Mouse (Mus musculus): ENCODE data around the gene Irx3.

Irx3 gene

DNA sequence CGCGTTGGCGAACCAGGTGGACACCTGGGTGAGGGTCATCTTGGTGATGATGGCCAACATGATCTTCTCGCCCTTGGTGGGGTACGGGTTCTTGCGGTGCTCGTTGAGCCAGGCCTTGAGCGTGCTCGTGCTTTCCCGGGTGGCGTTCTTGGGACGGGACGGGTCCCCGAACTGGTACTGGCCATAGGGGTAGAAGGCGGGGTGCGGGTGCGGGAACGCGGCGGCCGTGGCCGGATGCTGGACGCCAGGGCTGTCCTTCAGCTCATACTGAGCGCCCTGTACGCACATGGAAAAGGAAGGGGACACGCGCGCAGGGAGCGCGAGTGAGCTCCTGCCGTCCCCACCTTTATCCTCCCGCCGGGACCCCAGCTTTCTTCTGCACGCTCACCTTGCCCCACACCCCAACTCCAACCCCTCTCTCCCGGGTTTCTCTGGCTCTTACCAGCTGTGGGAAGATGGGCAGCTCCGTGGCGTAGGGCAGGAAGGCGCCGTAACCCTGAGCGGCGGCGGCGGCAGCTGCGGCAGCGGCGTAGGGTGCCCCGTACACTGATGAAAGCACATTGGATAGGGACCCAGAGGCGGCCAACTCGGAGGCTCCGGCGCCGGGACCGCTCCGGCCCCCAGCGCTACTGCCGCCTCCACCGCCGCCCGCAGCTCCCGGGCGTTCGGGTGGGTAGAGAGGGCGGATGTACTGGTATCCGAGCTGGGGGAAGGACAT is 1.2 kb downstream of the Irx3 start:
- DNase-seq: no peak

DNA sequence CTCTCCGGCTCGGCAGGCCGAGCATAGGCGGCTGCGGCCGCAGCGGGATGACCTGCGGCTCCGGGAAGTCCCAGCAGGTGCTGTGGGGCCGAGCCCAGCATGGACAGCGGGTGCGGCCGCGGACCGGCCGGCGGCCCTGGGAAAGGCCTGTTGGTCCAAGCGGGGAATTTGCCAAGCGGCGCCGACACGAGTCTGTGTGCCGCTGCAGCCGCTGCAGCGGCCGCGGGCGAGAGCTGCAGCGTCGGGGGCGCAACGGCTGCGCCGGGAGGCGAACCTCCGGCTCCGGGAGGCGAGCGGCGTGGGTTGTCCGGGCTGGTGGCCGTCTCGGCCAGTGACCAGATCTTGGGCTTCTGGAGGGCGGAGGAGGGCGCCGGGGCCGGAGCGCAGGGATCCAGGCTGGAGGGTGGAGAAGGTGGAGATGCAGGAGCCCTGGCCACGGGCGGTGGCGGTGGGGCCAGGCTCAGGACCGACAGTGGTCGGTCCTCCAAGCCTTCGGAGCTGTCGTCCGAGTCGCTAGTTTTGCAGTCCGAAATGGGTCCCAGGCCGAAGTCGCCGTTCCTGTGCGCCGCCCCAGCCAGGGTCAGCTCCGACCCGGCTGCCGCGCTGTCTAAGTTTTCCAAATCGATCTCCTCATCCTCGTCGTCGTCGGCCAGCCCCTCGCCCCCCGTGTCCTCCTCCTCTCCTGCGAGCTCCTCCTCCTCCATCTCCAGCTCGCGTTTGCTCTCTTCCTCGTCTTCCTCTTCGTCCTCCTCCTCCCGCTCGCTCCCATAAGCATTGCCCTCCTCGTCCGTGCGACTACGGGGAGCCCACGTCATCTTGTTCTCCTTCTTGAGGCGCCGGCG is 2.0 kb downstream of the Irx3 start:
- DNase-seq: no peak

DNA sequence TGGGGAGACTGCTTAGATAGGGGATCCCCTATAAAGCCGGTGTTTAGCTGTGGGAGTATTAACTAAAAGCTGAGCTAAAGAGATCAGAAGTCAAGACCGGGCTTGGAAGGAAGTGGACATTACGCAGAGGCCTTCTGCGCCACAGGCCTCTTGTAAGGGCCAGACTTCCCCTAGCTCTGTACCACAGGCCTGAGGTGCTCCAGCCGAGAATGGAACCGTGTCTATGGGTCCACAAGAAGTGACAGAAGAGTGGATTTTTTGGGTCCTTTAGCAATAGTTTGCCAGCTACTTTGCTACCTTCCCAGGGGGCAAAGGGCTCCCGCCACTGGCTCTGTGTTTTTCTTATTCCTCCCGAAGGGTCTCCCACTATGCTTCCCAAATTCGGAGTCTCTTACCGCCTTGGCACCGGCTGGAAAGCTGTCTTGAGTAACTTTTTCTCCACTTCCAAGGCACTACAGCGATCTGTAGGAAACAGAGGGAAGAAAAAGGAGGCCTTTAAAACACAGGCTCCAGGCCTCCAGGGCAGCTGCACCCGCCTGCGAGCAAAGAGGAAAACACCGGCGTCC is 2.8 kb downstream of the Irx3 start:
- no peak for DNase-seq

DNA sequence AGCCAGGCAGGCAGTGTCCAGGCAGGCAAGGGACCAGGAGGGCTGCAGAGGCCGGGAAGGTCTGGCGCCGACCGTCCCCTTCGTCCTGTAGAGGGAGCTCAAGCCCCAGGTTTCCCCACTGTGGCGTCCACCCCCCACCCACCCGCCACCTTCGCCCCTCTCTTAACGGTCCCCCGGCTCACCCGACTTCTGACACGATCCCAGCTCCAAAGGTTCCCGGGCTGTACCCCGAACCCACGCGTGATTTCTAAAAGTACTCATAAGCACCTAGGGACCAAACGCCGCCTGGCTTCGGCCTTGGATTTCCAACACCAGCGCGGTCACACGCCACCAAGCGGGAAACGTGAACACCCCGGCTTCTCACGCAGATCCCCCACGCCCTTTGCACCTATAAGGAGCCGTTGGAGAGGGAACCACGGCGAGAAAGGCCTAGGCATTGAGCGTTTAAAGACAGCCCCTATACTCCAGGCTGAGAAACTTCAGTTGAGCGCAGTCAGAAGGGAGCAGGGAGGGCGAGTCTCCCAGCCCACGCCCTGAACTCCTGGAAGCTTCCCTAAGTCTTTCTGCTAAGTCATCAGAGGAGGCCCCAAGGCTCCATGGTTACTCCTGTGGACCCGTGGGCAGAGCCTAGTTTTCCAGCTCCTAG is 4.1 kb downstream of the Irx3 start:
- no peak for DNase-seq

DNA sequence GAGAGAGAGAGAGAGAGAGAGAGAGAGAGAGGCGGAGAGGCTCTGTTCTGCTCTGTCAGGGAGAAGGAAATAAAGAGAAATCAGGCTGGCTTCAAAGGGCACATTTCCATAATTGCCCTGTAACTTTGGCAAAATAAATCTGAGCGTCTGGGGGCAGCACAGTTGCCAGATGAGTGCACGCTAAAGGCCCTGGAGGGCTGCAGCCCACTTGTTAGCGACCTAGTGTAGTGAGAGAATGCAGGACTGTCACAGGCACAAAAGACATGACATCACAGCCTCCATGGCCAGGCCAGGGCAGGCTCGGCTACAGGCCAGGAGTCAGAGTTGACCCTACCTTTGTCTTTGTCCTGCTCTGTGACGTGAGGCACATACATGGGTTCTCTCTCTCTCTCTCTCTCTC is 8.0 kb downstream of the Irx3 start:
- DNase-seq: no peak

DNA sequence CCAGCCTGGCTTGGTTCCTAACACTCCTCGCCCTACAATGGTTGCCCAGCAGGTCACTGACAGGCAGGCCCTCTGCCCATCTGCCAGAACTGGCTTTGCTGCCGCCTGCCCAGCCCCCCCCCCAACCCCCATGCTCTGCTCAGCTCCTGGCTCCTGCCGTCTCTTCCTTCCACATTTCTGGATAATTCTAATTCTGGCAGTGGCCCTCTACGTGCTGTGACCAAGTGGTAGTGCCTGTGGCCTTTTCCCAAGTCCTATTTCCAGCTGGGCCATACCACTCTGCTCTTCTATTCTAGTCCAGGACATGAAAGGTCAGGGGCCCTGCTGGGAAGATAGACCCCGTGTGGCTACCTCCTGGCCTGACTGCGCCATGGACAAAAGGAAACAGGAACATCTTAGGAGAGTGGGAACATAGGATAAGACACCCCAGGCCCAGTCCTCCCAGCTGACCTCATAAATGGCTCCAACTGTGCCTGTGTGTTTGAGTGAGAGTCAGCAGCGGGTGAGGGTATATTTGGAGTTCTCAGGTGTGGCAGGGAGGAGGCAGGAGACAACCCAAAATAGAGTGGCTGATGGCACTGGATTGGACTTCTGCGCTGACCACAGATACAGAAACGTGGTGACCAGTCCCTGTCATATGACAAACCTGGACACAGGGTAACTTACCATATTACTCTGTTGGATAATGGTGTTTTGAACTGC is 14.5 kb downstream of the Irx3 start:
- DNase-seq: peak; percentile 86

DNA sequence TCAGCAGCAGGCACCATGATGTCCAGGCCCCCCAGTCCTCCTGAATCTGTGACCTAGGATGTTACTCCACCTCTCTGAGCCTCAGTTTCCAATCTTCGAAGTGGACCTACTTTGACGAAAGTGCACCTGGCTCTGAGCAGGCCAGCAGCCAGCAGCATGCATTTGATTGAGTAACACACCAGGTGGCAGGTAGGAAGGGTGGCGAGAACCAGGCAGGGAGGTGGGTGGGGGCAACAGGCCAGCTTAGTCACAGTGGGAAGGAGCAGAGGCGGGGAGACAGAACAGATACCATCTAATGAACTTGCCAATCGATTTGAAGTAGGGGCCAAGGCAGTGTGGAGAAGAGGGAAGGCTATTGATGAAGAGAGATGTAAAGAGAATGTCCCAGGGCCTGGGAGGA is 18.9 kb downstream of the Irx3 start:
- no peak for DNase-seq

DNA sequence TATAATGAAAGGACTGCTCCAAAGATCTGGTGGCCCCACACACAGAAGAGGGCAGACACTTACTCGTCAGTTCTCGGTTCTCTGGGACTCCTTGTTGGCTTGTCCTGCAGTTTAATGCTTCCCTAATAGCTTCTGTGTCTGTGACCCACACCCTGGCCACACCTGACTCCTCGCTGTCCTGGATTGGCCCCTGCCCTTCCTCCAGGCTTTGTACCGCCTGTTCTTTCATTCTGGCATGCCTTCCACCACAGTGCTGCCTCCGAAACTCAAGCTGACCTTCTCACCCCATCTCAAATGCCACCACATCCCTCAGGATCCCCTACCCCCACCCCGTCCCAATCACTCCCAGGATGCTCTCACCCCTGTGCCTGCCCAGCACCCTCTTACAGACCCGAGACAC is 19.7 kb downstream of the Irx3 start:
- DNase-seq: no peak

DNA sequence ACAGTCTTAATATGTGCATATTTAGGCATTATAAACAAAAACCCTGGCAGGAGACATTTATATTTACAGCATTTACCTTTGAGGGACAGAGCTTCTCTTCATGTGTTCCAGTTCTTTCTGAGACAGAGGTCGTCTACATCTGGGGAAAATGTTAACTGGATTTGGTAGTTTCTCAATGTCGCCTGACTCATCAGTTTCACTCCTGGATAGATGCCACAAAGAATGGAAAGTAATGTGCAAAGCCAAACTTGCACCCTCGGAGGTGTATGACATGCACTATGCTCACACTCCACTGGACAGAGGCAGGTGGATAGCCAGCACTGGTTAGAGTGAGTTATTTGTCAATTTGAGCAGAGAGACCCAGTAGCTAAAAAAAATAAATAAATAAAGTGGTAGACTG is 21.2 kb downstream of the Irx3 start:
- no peak for DNase-seq

DNA sequence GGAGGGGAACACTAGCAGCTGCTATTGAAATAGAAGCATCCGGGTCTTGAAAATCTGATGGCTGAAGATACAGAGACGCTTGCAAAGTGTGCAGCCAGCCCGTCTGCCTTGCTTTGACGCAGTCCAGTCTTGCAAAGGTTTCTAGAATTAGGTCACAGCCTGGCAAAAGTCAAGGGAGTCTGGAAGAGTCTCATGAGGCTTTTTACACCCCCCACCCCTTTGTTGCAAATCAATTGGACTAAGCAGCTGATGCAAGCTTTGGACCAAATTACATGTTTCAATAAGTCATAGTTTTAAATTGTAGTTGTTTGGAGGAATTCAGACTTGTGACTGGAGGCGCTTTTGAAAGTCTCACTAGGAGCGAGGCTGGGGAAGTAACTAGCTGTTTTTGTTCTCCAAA is 33.0 kb downstream of the Irx3 start:
- DNase-seq: no peak

DNA sequence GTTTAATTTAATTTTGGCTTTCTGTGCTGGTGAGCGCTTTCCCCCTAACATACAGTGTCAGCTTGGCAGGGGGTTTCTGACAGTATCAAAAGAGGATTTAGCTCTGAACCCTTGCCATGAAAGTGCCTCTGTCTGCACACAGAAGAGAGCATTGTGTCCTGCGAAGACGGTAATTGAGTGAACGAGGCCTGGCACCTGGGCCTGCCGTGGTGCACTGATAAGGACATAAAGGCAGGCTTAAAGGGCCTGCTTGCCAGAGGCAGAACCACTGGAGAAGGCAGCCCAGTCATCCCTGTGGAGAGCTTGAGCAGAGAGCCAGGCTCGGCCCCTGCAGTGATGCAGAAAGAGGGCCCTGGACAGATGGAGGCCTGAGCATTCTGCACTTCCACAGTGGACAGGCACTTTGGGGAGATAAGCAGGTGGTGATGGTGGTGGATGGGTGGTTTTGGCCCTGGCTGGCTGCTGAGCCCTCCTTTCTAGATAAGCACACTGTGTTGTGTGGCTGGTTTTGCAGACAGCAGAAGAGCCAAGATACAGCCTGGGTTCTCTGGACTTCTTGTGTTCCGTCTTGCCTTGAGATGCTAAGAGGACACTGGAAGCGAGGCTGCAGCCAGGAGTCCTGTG is 36.3 kb downstream of the Irx3 start:
- DNase-seq: no peak

DNA sequence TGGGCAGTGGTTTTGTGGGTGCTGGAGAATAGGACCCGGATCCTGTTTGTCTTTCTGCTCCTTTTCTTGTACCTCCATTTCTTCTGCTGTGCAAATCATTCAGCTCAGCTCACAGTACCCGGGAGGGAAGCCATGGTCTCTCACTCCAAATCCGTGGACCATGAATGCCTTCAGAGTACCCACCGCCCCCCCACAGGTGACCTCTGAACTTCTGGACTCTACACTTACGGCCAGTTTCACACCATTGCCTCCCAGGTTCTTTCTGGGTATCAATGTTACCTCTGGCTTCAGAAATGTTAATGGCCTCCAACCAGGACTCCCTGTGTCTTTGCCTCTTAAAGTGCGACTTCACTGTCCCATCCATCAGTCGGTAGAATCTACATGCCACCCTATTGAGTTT is 46.3 kb downstream of the Irx3 start:
- no peak for DNase-seq

DNA sequence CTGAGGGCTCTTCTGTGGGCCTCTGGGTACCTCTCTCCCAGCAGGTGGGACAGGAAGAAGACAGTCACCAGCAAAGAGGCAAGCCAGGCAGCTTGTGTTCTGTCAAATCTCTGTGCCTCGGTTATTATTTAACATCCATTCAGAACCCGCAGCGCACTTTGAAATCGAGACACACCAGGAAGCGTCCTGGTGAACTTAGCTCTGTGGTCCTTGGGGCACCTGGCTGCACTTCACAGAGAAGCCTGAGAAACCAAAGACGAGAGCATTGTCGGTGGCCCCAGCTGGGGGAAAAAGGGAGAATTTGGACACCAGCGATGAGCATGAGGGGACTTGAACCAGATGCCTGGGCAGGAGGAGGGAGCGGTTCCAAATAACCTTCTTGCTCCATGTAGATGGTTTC is 46.8 kb downstream of the Irx3 start:
- DNase-seq: no peak

DNA sequence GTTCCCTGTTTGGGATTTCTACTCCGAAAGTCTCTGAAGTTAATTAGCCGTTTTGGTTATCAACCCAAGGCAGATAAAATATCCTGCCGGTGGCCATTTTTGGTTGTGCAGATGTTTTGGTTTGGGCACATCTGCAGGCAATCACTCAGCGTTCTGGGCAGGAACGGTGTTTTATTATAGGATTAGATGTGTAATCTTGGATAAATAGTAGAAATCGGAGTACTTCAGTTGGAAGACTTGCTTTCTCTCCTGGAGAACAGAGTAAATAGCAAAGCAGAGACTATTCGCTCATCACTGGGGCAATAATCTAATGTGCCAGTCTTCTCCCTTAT is 51.1 kb downstream of the Irx3 start:
- DNase-seq: no peak

DNA sequence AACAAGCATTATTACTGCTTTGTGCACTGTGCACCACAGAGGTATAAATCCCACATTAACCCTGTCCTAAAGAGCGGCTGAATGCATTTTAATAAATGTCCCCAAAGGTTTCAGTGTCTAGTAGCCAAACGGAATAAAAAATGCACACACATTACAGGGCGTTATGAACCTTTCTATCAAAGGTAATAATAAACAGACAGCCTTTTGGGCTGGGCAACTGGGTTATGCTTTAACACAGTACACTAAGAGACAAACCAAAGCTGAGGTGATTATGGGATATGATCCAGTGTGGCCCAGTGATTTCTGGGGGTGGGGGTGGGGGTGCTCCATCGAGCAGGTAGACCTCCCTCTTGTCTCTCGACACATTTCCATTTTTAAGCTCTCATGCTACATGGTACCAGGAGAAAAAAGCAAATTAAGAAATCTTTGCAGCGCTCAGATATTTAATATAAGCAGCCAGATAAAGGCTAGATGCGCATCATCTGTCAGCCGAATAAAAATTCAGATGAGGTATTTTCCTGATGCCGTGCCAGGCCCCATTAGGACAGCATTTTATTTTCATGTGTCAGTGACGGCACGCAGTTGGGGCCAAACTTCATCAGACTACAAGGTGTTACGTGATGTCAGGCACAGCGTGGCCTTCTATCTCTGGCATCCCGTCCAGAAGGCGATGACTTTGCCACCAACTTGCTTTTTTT is 51.6 kb downstream of the Irx3 start:
- no peak for DNase-seq

DNA sequence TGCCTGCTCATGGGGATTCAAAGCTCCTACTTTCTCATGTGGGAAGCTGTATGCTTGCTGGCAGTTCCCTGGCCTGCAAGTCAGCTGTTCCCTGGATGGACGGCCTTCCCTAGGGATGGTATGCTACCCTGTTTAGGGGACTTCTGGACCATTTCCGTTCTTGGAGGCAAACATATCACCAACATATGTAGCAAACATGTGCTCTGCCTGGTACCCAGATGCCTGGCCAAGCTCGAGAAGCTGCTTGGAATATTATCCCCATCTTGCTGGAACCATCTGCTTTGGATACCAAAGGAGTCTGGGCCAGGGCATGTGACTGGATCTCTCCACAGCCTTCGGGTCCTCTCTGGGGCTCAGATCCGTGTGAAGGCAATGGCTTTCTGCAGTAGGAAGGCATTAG is 52.5 kb downstream of the Irx3 start:
- no peak for DNase-seq

All from cerebellum, adult 9-11 months (tissue).